Comparison of ENCODE assay signal across 10 mouse cellular contexts in the genomic region with DNA sequence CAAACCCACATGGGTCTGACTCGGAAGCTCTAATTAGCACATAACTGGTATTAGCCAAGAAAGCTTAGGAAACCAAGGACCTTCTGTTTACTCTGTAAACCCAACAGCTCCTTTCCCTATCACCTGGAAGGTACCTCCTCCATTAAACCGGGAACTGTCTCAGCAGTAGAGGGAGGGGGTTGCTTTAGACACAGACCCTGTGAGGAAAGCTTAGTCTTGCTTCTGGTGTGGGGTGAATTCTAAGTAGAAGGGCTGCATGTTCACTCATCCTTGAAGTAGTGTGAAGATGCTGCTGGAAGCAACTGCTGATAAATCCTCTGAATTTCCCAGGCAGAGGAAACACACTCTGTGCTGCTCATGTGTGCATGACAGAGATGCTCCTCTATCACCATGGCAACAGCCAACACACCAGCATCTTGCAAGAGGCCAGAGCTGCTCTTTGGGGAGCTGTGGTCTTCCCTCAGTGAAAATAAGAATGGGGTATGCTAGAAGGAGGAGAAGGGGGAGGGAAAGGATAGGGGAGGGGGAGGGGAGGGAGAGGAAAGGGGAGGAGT. TPM values are rescaled to one million over a fixed set of nuclear protein-coding genes. Genes with fewer than 3 reads are reported as not detected.
DNase-seq lines count a peak whose midpoint lies in the region; ATAC-seq lines count a peak whose summit lies in the region.
"Had no signal": no experiment of that assay in that cellular context is flagged by ENCODE, and none has a peak within 500 bp of the region (broad histone marks: within the 10 kb centered on the region; RNA-seq: fewer than 3 reads in every experiment).

No protein-coding gene starts in this region.

- WGBS in midbrain, embryonic 10.5 days: 30% methylated on average over 2 of the region's 2 CpGs
- 45% methylated on average over 2 of the region's 2 CpGs for WGBS in kidney, embryonic 15.5 days

- H3K4me3 ChIP-seq in midbrain, embryonic 10.5 days: no peak overlapping the region; the same call in 1 of the 2 replicates
- no peak overlapping the region for H3K4me3 ChIP-seq in kidney, embryonic 15.5 days (replicated peaks)

- no peak overlapping the region for H3K9ac ChIP-seq in kidney, embryonic 15.5 days
- H3K9ac ChIP-seq: liver, embryonic 14.5 days had no signal

- no peaks in the 10 kb centered on the region for H3K27me3 ChIP-seq in midbrain, embryonic 10.5 days (ENCODE audit: low read depth, poor library complexity, severe bottlenecking)
- H3K27me3 ChIP-seq in kidney, embryonic 15.5 days: peaks cover 10% of the 10 kb centered on the region; the same call in 1 of the 2 replicates

- DNase-seq in left cerebral cortex, adult 18-20 months (ENCODE audit: low spot score in 2 of 2): peak; percentile 50 to 57
- DNase-seq in left cerebral cortex, adult 11 months (ENCODE audit: low spot score): no peak
- peak; percentile 48 to 72 for DNase-seq in frontal cortex, postnatal 36 days (ENCODE audit: low spot score in 2 of 2)
- DNase-seq in midbrain, embryonic 10.5 days (ENCODE audit: low spot score): peak; percentile 66
- DNase-seq in urinary bladder, adult 2 months (ENCODE audit: low spot score): no peak
- DNase-seq in testis, postnatal 10 days (ENCODE audit: low spot score): no peak
- no peak for DNase-seq in kidney, postnatal 14 days

- H3K27ac ChIP-seq in midbrain, embryonic 10.5 days (replicated peaks): peak overlapping the region; percentile 69
- H3K27ac ChIP-seq in kidney, embryonic 15.5 days: no peak overlapping the region
- H3K27ac ChIP-seq: liver, embryonic 14.5 days had no signal

- H3K36me3 ChIP-seq in midbrain, embryonic 10.5 days: no peaks in the 10 kb centered on the region
- H3K36me3 ChIP-seq in kidney, embryonic 15.5 days: no peaks in the 10 kb centered on the region
- H3K36me3 ChIP-seq: G1E had no signal

- no peak overlapping the region for H3K4me2 ChIP-seq in kidney, embryonic 15.5 days

- ATAC-seq in kidney, embryonic 15.5 days (replicated peaks; ENCODE audit: low FRiP score): no peak

- H3K4me1 ChIP-seq in midbrain, embryonic 10.5 days: peaks cover 55% of the 10 kb centered on the region
- no peaks in the 10 kb centered on the region for H3K4me1 ChIP-seq in kidney, embryonic 15.5 days

- H3K9me3 ChIP-seq in midbrain, embryonic 10.5 days (replicated peaks): no peaks in the 10 kb centered on the region
- no peaks in the 10 kb centered on the region for H3K9me3 ChIP-seq in kidney, embryonic 15.5 days (replicated peaks)
- H3K9me3 ChIP-seq: G1E had no signal

RNA-seq across cellular contexts. Expression of a gene that starts 8.4 kb away (rescaled TPM):
- total RNA-seq in left cerebral cortex, adult 18-20 months (2021): 100 to 1,000 TPM; 459 to 524 TPM
- 1.3 and 2.7 TPM in 2 replicates for polyA plus RNA-seq in midbrain, embryonic 10.5 days (2016; fragmentation: Nextera tagmentation; extraction: Ambion mirVana)
- polyA plus RNA-seq in urinary bladder, adult 2 months (2012; rRNA removed): 15.5 and 18.5 TPM in 2 replicates
- 1.8 and 3.5 TPM in 2 replicates for polyA plus RNA-seq in kidney, embryonic 15.5 days (2015; fragmentation: Nextera tagmentation; extraction: Ambion mirVana)
- polyA plus RNA-seq: G1E had no signal

Comparison
In these comparisons a context has a peak if more than half of its experiments do, and no peak if none do; other contexts are left out.
1. DNase-seq: peak in left cerebral cortex, adult 18-20 months (2 of 2), frontal cortex, postnatal 36 days (2 of 2) and midbrain, embryonic 10.5 days (single experiment); none in left cerebral cortex, adult 11 months (single experiment), urinary bladder, adult 2 months (single experiment), testis, postnatal 10 days (single experiment) and kidney, postnatal 14 days (single experiment).